Mouse (Mus musculus) MEL (cell line): Measurements from ENCODE around the gene Cntnap2. TPM values are rescaled to one million over a fixed set of nuclear protein-coding genes. Genes with fewer than 3 reads are reported as not detected.

Experiments used
- DNase-seq: peaks from one replicate; pipeline ENCODE4 v3.0.0; 2011; ENCODE audit warnings: low read depth, low spot score
- H3K27ac ChIP-seq: 2 replicates; pipeline ENCODE4 v1.5.1; 2012; ENCODE audit warnings: low read depth, mild to moderate bottlenecking, control low read depth, low read length, moderate library complexity; ENCODE audit not compliant: control insufficient read depth
- H3K27me3 ChIP-seq, 2 experiments: fragments of 150-350 bp in 1 of 2; sonication (generic) in 1 of 2; 2 replicates each; pipeline ENCODE4 v1.6.1; 2012; ENCODE audit warnings: low read length in 2 of 2, mild to moderate bottlenecking in 2 of 2, improper control_type of control experiment in 1 of 2, moderate library complexity in 1 of 2; ENCODE audit not compliant: insufficient read depth in 2 of 2, control insufficient read depth in 1 of 2
- H3K36me3 ChIP-seq, 2 experiments: 2 replicates each; pipeline ENCODE4 v1.6.1; 2012 to 2014; ENCODE audit warnings: low read length in 2 of 2, improper control_type of control experiment in 1 of 2, inconsistent platforms in 1 of 2, mild to moderate bottlenecking in 1 of 2; ENCODE audit not compliant: insufficient read depth in 2 of 2, control insufficient read depth in 1 of 2
- H3K4me1 ChIP-seq, 2 experiments: fragments of 150-350 bp in 1 of 2; sonication (generic) in 1 of 2; 2 replicates each; pipeline ENCODE4 v1.6.1; 2012; ENCODE audit warnings: low read length in 2 of 2, improper control_type of control experiment in 1 of 2, mild to moderate bottlenecking in 1 of 2; ENCODE audit not compliant: insufficient read depth in 2 of 2, control insufficient read depth in 1 of 2
- H3K4me3 ChIP-seq, 2 experiments: fragments of 150-350 bp in 1 of 2; sonication (generic) in 1 of 2; 2 replicates each; pipeline ENCODE4 v1.5.1; 2012; ENCODE audit warnings: low read depth in 2 of 2, low read length in 2 of 2, mild to moderate bottlenecking in 2 of 2, moderate library complexity in 2 of 2, control low read depth in 1 of 2, improper control_type of control experiment in 1 of 2; ENCODE audit not compliant: control insufficient read depth in 1 of 2, insufficient read depth in 1 of 2
- H3K79me2 ChIP-seq: 2 replicates; pipeline ENCODE4 v1.6.1; 2012; ENCODE audit warnings: mild to moderate bottlenecking, low read length, moderate library complexity; ENCODE audit not compliant: control insufficient read depth, poor library complexity, insufficient read depth
- H3K9ac ChIP-seq: 2 replicates; pipeline ENCODE4 v1.6.1; 2012; ENCODE audit warnings: low read depth, mild to moderate bottlenecking, control low read depth, low read length, moderate library complexity; ENCODE audit not compliant: control insufficient read depth, poor library complexity, severe bottlenecking
- H3K9me3 ChIP-seq: fragments of 150-350 bp; sonication (generic); replicated peaks from 2 replicates; pipeline ENCODE4 v1.6.1; 2012; ENCODE audit warnings: mild to moderate bottlenecking, low read length, improper control_type of control experiment, moderate library complexity; ENCODE audit not compliant: insufficient read depth
- CHD1 ChIP-seq: IDR thresholded peaks from 2 replicates; pipeline ENCODE4 v1.6.1; 2012; ENCODE audit warnings: low read depth, mild to moderate bottlenecking, inconsistent platforms, low read length, improper control_type of control experiment
- CHD2 ChIP-seq: IDR thresholded peaks from 2 replicates; pipeline ENCODE4 v1.6.1; 2011; ENCODE audit warnings: low read length, improper control_type of control experiment
- CTCF ChIP-seq, 3 experiments: IDR thresholded peaks in 2 of 3; conservative IDR thresholded peaks in 1 of 3; 2 replicates each; pipeline ENCODE4 v1.5.1; 2011 to 2012; ENCODE audit warnings: low read length in 3 of 3, low read depth in 2 of 3, mild to moderate bottlenecking in 2 of 3, improper control_type of control experiment in 1 of 3, inconsistent platforms in 1 of 3, mixed read lengths in 1 of 3, moderate library complexity in 1 of 3; ENCODE audit not compliant: control insufficient read depth in 1 of 3, insufficient read depth in 1 of 3, poor library complexity in 1 of 3, severe bottlenecking in 1 of 3
- ETS1 ChIP-seq: IDR thresholded peaks from 2 replicates; pipeline ENCODE4 v1.6.1; 2012; ENCODE audit warnings: low read depth, mild to moderate bottlenecking, inconsistent platforms, low read length, improper control_type of control experiment, moderate library complexity
- GATA1 ChIP-seq: IDR thresholded peaks from 2 replicates; pipeline ENCODE4 v1.6.1; 2011; ENCODE audit warnings: low read depth, low read length, improper control_type of control experiment
- JUND ChIP-seq: IDR thresholded peaks from 2 replicates; pipeline ENCODE4 v1.6.1; 2011; ENCODE audit warnings: low read depth, mild to moderate bottlenecking, improper control_type of control experiment, low read length
- KAT2A ChIP-seq: conservative IDR thresholded peaks from 2 replicates; pipeline ENCODE4 v1.6.1; 2012; ENCODE audit warnings: low read depth, low read length, improper control_type of control experiment, inconsistent platforms
- MAFK ChIP-seq: IDR thresholded peaks from 2 replicates; pipeline ENCODE4 v1.6.1; 2011; ENCODE audit warnings: low read depth, mild to moderate bottlenecking, low read length, improper control_type of control experiment, borderline replicate concordance
- MAX ChIP-seq: IDR thresholded peaks from 2 replicates; pipeline ENCODE4 v1.6.1; 2011; ENCODE audit warnings: low read length, improper control_type of control experiment
- MXI1 ChIP-seq: IDR thresholded peaks from 2 replicates; pipeline ENCODE4 v1.6.1; 2011; ENCODE audit warnings: mild to moderate bottlenecking, low read depth, low read length, improper control_type of control experiment
- NRF1 ChIP-seq: IDR thresholded peaks from 2 replicates; pipeline ENCODE4 v1.6.1; 2014; ENCODE audit warnings: low read depth, mild to moderate bottlenecking, inconsistent platforms, low read length, improper control_type of control experiment, moderate library complexity; ENCODE audit not compliant: poor library complexity, insufficient read depth, severe bottlenecking
- POLR2A ChIP-seq, 2 experiments: IDR thresholded peaks; 2 replicates each; pipeline ENCODE4 v1.6.1; 2011 to 2012; ENCODE audit warnings: low read length in 2 of 2, mild to moderate bottlenecking in 2 of 2, control low read depth in 1 of 2, improper control_type of control experiment in 1 of 2, low read depth in 1 of 2, moderate library complexity in 1 of 2; ENCODE audit not compliant: control insufficient read depth in 1 of 2, insufficient read depth in 1 of 2, poor library complexity in 1 of 2
- POLR2AphosphoS2 ChIP-seq: IDR thresholded peaks from 2 replicates; pipeline ENCODE4 v1.6.1; 2011; ENCODE audit warnings: low read length, improper control_type of control experiment
- POLR2AphosphoS5 ChIP-seq: IDR thresholded peaks from 2 replicates; pipeline ENCODE4 v1.6.1; 2012; ENCODE audit warnings: low read depth, borderline replicate concordance, mild to moderate bottlenecking, inconsistent platforms, low read length, moderate library complexity, mixed read lengths
- RCOR1 ChIP-seq: IDR thresholded peaks from 2 replicates; pipeline ENCODE4 v1.6.1; 2012; ENCODE audit warnings: low read depth, mild to moderate bottlenecking, inconsistent platforms, low read length, improper control_type of control experiment
- SIN3A ChIP-seq: IDR thresholded peaks from 2 replicates; pipeline ENCODE4 v1.6.1; 2012; ENCODE audit warnings: low read length, improper control_type of control experiment, inconsistent platforms
- TAL1 ChIP-seq: IDR thresholded peaks from 2 replicates; pipeline ENCODE4 v1.6.1; 2012; ENCODE audit warnings: mild to moderate bottlenecking, inconsistent platforms, low read length, moderate library complexity, mixed read lengths
- TBP ChIP-seq: IDR thresholded peaks from 2 replicates; pipeline ENCODE4 v1.8.0; 2011; ENCODE audit warnings: low read depth, low read length, improper control_type of control experiment
- TCF12 ChIP-seq: IDR thresholded peaks from 2 replicates; pipeline ENCODE4 v1.6.1; 2014; ENCODE audit warnings: low read depth, mild to moderate bottlenecking, inconsistent platforms, low read length, improper control_type of control experiment, moderate library complexity
- USF2 ChIP-seq, 2 experiments: IDR thresholded peaks; 2 replicates each; pipeline ENCODE4 v1.6.1; 2011 to 2012; ENCODE audit warnings: improper control_type of control experiment in 2 of 2, low read length in 2 of 2, borderline replicate concordance in 1 of 2, inconsistent platforms in 1 of 2, low read depth in 1 of 2, mild to moderate bottlenecking in 1 of 2; ENCODE audit not compliant: insufficient read depth in 1 of 2
- ZMIZ1 ChIP-seq: IDR thresholded peaks from 2 replicates; pipeline ENCODE4 v1.6.1; 2012; ENCODE audit warnings: low read depth, mild to moderate bottlenecking, inconsistent platforms, low read length, improper control_type of control experiment, moderate library complexity
- ZNF384 ChIP-seq: IDR thresholded peaks from 2 replicates; pipeline ENCODE4 v1.6.1; 2012; ENCODE audit warnings: low read depth, mild to moderate bottlenecking, inconsistent platforms, low read length, improper control_type of control experiment
- polyA plus RNA-seq, 2 experiments: library from polyadenylated mRNA; stranded (reverse) in 1 of 2; unstranded in 1 of 2; fragments of >175 nt in 1 of 2; fragments of >200 nt in 1 of 2; gene quantifications; 2 replicates each; pipeline versions ENCODE4 v1.2.1 to v1.2.4; 2012; ENCODE audit warnings: low replicate concordance in 2 of 2, low read depth in 1 of 2; ENCODE audit not compliant: insufficient read length in 2 of 2, insufficient read depth in 1 of 2, missing spikeins in 1 of 2
- total RNA-seq: library from RNA; depleted of rRNA; stranded (reverse); fragments of 300-350 nt; gene quantifications from 2 replicates; pipeline ENCODE4 v1.2.3, GENCODE M21; 2012

Gene Cntnap2
- total and polyA plus RNA-seq, 3 experiments = 0.01 TPM; not detected in 2

DNA sequence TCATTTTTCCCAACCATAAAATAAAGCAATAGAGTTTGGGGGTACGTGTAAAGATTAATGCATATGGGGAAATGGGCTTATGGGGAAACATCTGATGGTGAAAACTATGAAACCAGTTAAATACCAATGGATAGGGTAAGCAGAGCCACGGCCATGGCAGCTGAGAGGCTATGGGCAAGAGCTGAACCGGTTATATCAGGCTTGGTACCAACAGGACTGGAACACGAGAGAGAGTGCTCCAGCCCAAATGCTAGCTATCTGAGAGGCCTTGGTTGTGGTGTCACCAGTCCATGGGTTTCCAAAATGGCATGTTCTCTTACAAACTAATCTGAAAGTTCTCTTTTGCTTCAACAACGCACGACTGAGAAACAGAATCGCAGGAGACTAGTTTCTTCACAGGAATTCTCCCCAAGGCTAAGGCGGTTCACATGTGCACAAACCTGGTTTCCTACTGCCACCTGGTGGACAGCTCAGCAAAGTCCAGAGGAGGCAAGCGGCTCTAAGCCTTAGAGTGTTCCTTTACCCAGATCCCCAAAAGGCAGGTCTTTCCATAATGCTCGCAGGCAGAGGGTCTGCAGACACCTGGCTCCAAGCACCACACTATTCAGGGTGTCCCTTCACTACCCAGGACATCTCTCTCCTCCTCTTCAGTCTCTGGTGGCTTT, 1902.0 kb downstream of the Cntnap2 start (continued):
- TF ChIP-seq SIN3A (no peak), KAT2A (no peak), TBP (no peak), CHD2 (no peak), POLR2AphosphoS5 (no peak), POLR2A (IDR thresholded peaks at IDR 0.05; ENCODE audit: control insufficient read depth in 1 of 2, insufficient read depth in 1 of 2, low read depth in 1 of 2, low read length in 2 of 2, poor library complexity in 1 of 2) (no peak), MXI1 (no peak)
- TF ChIP-seq, all 39 proteins: peak for 4

DNA sequence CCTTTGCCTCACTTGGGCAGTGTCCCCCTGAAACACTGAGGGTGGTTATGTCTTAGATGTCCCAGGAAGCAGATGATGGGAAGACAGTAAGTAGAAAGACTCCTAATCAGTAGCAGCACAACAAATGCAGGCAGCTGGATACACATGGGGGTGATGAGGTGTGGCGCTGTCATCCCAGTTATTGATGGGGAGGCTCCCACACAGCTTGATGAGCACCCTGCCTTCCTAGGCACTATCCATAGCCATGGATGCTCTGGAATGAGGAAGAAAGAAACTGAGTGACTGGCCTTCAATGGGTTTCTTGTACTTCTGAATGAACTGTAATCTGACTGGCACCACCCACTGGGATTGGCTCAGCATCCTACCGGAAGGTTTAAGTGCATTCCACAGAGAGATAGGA, 1904.1 kb downstream of the Cntnap2 start:
- TF ChIP-seq ETS1 (no peak), TCF12 (no peak), POLR2AphosphoS5 (no peak), TBP (no peak), TAL1 (no peak), ZNF384 (no peak), GATA1 (no peak), RCOR1 (no peak), ZMIZ1 (no peak), KAT2A (no peak), MAFK (no peak), CHD1 (no peak), NRF1 (no peak), USF2 (IDR thresholded peaks at IDR 0.05; ENCODE audit: borderline replicate concordance in 1 of 2, insufficient read depth in 1 of 2, low read depth in 1 of 2, low read length in 2 of 2) (no peak), POLR2AphosphoS2 (no peak), CTCF (IDR thresholded peaks at IDR 0.05 in 2 of 3, conservative IDR thresholded peaks at IDR 0.05 in 1 of 3; ENCODE audit: control insufficient read depth in 1 of 3, insufficient read depth in 1 of 3, low read depth in 2 of 3, low read length in 3 of 3, poor library complexity in 1 of 3, severe bottlenecking in 1 of 3) (no peak), MXI1 (no peak), SIN3A (no peak), JUND (no peak), MAX (no peak)
- DNase-seq = no peak

More for the DNA sequence above, 1904.1 kb downstream of the Cntnap2 start:
- H3K79me2 ChIP-seq = no peaks in the 10 kb centered on the region
- no peak overlapping the region for H3K9ac ChIP-seq
- no peak overlapping the region for H3K27ac ChIP-seq
- no peak overlapping the region for H3K4me3 ChIP-seq
- H3K27me3 ChIP-seq = no peaks in the 10 kb centered on the region
- H3K36me3 ChIP-seq = no peaks in the 10 kb centered on the region
- H3K4me1 ChIP-seq = no peaks in the 10 kb centered on the region
- H3K9me3 ChIP-seq = no peaks in the 10 kb centered on the region
